Mouse (Mus musculus) frontal cortex, postnatal 14 days (tissue): ENCODE results near the gene Nfe2.

Experiments used
- DNase-seq, 2 experiments: peaks; one replicate each; pipeline ENCODE4 v3.0.0; 2022; ENCODE audit warnings: low spot score in 2 of 2

Gene Nfe2

DNA sequence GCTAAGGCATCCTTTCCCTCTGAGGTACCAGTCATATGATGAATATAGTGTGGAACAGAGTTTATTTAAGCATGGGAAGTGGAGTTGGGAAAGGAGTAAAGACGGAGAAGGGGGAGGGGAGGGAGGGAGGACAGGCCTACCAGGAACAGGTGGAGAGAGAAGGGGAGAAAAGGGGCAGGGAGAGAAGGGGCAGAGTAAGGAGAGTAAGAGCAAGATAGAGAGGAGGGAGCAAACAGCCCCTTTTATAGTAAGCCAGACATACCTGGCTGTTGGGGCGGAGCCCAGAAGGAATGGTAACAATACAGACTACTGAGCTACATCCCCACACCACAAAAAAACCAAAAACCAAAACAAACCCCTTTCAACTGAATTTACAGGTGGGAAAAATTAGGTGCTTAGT lies 42.2 kb downstream of the Nfe2 start:
- no peak for DNase-seq

DNA sequence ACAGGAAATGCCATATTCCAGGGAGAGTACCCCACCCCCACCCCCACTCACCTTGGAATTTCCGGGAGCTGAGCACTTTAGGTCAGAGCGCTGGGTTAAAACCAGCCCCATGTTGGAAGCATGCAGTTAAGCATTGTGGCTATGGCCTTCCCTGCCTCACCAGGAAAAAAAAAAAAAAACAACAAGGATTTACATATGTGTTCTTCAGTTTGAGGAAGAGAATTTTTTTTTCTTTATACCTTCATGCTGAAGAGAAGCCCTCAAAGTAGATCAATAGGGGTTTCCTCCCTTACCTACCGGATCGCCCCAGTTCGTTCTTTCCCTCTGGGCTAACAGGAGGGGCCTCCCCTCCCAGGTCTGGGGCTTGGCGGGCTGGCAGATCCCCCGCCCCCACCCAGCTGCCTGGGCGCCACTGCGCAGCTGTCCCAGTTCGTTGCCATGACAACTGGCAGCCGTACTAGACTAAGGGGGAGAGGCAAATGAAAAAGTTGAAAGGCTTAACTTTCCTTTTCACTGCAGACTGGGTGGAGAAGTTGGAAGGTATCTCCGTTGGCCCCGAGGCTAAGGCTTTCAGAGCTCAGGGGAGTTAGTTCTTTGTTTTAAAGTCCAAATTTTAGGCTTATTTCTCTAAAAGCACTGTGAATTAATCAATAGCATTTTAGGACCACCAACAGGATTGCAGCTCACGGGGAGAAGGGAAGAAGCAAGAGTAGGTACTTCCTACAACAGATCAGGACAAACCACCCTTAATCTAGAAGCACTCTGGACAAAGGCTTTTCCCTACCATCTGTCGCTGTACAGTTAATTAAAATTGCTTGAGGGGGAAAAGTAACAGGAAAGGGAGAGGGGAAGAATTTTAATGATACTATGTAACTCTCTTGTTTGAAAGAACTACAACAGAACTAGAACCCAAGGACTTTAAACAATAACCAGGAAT lies 43.0 kb downstream of the Nfe2 start:
- peak; percentile 78 to 82 for DNase-seq

DNA sequence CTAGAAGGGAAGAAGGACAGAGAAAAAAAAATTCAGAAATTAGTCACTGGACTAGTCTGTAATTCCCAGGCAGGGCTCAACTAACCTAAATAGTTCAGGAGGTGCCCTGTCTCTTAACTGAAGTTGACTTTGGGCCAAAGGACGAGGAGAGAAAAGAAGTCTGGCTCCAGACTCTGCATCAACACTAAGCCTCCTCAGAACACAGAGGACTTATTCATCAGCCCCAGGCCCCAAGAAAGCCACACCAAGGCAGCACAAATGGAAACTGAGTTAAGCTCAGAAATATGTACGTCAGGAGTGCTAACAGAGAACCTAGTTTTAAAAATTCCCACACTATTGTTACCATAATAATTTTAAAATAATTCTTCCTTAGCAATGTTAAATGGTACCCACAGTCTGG lies 44.1 kb downstream of the Nfe2 start:
- no peak for DNase-seq

DNA sequence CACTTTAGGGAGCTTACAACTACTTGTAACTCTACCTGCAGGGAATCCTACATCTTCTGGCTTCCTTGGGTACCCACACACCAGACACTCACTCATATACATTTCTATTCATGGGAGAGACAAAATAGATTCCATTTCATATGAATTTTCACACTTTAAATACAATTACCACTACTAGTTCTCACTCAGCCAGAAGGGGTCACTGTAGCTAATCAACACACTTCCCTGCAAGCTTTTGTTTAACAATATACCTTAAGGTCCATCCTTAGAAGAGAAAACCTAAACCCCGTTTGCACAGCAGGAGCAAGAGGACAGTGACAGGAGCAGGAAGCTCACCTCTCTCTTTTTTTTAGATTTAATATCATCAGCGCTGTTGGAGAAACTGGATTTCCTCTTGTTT lies 53.0 kb downstream of the Nfe2 start:
- no peak for DNase-seq

DNA sequence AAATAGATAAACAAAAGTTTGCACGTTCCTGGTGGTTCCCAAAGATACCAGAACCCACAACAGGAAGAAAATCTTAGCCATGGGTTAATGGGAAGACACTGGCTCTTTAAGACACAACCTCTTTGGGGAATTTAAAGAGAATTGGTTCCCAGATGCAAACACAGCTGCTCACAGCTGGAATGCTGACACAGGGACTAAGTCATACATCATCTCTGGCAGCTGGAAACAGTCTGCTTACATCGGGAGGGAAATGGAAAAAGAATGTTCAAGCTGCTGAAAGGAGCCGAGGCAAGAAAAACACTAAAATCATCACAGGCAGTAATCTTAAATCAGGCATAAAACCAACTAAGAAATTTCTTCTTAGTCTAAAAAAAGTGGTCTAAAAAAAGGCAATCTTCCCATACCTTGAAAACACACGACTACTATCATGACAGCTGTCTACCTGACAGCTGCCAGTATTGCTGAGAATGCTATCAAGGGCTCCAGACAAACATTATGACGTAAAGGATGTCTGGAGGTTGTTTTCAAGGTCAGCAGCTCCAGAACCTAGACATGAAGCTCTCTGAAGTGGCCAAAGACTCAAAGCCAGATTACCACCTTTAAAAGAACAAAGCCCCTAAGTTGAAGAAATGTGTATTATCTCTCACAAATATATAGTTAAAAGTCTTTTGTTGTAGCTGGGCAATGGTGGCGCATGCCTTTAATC lies 56.0 kb downstream of the Nfe2 start:
- no peak for DNase-seq
